Mouse (Mus musculus) megakaryocyte, embryonic 14.5 days (primary cell): ENCODE data around the gene Pla2r1.

Experiments
- FLI1 ChIP-seq: IDR thresholded peaks from 2 replicates; pipeline ENCODE4 v1.6.1; 2012; ENCODE audit warnings: low read length, inconsistent platforms, mixed read lengths
- GATA1 ChIP-seq: IDR thresholded peaks from 3 replicates; pipeline ENCODE4 v1.6.1; 2012; ENCODE audit warnings: mixed read lengths, low read length, inconsistent platforms, borderline replicate concordance

DNA sequence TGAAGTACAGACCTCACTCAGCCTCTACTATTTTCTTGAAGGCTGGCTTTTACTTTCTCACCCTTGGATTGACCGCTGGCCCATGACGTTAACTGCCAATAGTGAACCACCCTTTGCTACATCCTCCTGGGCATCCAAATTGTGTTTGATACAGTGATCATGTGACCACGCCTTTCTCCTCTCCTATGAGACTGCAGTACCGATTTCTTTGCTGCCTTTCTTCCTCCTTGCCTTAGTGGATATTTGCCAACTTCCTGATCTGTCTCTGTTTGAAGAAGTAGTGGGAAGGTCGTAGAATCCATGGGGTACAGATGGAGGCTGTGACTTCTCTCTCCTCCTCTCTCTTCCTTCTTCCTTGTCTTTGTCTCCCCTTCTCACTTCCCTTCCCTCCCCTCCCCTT is 147.7 kb downstream of the Pla2r1 start:
- TF ChIP-seq GATA1 (no peak), FLI1 (no peak)
